Mouse (Mus musculus) liver, embryonic 14.5 days (tissue): ENCODE results near the gene Slc35c2. TPM values are rescaled to one million over a fixed set of nuclear protein-coding genes. Genes with fewer than 3 reads are reported as not detected.

Experiments used
- ATAC-seq: fragments of 200-750 bp; cut with Nextera tagmentation; 2 replicates; pipeline ENCODE4 v1.8.0; 2017; ENCODE audit warnings: moderate number of reproducible peaks, mild to moderate bottlenecking, moderate library complexity; ENCODE audit not compliant: insufficient read depth
- DNase-seq, 3 experiments: peaks; one replicate each; pipeline ENCODE4 v3.0.0-alpha.2; 2012 to 2013; ENCODE audit warnings: low read depth in 3 of 3, low spot score in 3 of 3
- H3K27ac ChIP-seq: fragments of 300-500 bp; sonication (generic); 2 replicates; pipeline ENCODE4 v1.5.1; 2014; ENCODE audit warnings: moderate library complexity, mild to moderate bottlenecking, control low read depth, inconsistent platforms
- H3K27me3 ChIP-seq: fragments of 300-500 bp; sonication (generic); 2 replicates; pipeline ENCODE4 v1.6.1; 2014; ENCODE audit warnings: mild to moderate bottlenecking, low read length, moderate library complexity; ENCODE audit not compliant: control insufficient read depth, insufficient read depth
- H3K36me3 ChIP-seq: fragments of 300-500 bp; sonication (generic); replicated peaks from 2 replicates; pipeline ENCODE4 v1.6.1; 2014; ENCODE audit warnings: low read depth; ENCODE audit not compliant: control insufficient read depth, insufficient read depth
- H3K4me1 ChIP-seq, 2 experiments: fragments of 200-500 bp in 1 of 2; fragments of 300-500 bp in 1 of 2; sonication (generic) in 1 of 2; replicated peaks; 2 replicates each; pipeline ENCODE4 v1.6.1; 2012 to 2014; ENCODE audit warnings: antibody characterized with exemption in 1 of 2, inconsistent platforms in 1 of 2, low read length in 1 of 2; ENCODE audit not compliant: control insufficient read depth in 2 of 2, insufficient read depth in 2 of 2
- H3K4me2 ChIP-seq: fragments of 300-500 bp; sonication (generic); 2 replicates; pipeline ENCODE4 v1.6.1; 2014; ENCODE audit warnings: low read depth, mild to moderate bottlenecking, control low read depth, moderate library complexity
- H3K4me3 ChIP-seq, 2 experiments: fragments of 200-500 bp in 1 of 2; fragments of 300-500 bp in 1 of 2; sonication (generic) in 1 of 2; 2 replicates each; pipeline ENCODE4 v1.5.1; 2012 to 2014; ENCODE audit warnings: low read depth in 2 of 2, low read length in 2 of 2, mild to moderate bottlenecking in 2 of 2, control low read depth in 1 of 2, inconsistent platforms in 1 of 2, moderate library complexity in 1 of 2; ENCODE audit not compliant: insufficient read depth in 1 of 2
- H3K9ac ChIP-seq: fragments of 300-500 bp; sonication (generic); replicated peaks from 2 replicates; pipeline ENCODE4 v1.6.1; 2014; ENCODE audit warnings: mild to moderate bottlenecking, control low read depth, moderate library complexity
- H3K9me3 ChIP-seq: fragments of 300-500 bp; sonication (generic); 2 replicates; pipeline ENCODE4 v1.6.1; 2016; ENCODE audit warnings: low read length, mixed read lengths; ENCODE audit not compliant: control insufficient read depth
- CTCF ChIP-seq: IDR thresholded peaks from 2 replicates; pipeline ENCODE4 v1.5.1; 2016; ENCODE audit warnings: antibody characterized with exemption, low read depth, control low read depth
- EP300 ChIP-seq: IDR thresholded peaks from 2 replicates; pipeline ENCODE4 v1.6.1; 2016; ENCODE audit warnings: antibody characterized with exemption, low read depth
- WGBS: fragments of 180-500 bp; shearing (Covaris S2); extraction: QIAGEN DNeasy Blood & Tissue Kit; methylation state at CpG from one replicate; pipeline ENCODE4 v1.1.7; 2014; ENCODE audit not compliant: insufficient replicate concordance; 5-methylcytosine and 5-hydroxymethylcytosine counted together
- polyA plus RNA-seq, 2 experiments: library from polyadenylated mRNA; depleted of rRNA in 1 of 2; stranded (reverse) in 1 of 2; unstranded in 1 of 2; fragments of >200 nt; fragmentation: Nextera tagmentation in 1 of 2; extraction: Ambion mirVana in 1 of 2; gene quantifications; 2 replicates each; pipeline versions ENCODE4 v1.2.1 to v1.2.3; 2012 to 2014

Slc35c2 gene
- polyA plus RNA-seq, 2 experiments, result 20.4 to 27.3 TPM

- Histone ChIP-seq H3K4me1 (peaks cover 16 to 44% of the 10 kb centered on the region in 2 experiments), H3K27ac (no peak overlapping the region), H3K9ac (no peak overlapping the region), H3K27me3 (no peaks in the 10 kb centered on the region), H3K4me3 (no peak overlapping the region), H3K4me2 (no peak overlapping the region), H3K9me3 (no peaks in the 10 kb centered on the region), H3K36me3 (no peaks in the 10 kb centered on the region)
- DNase-seq (no peak), ATAC-seq (no peak)
- no peak for TF ChIP-seq EP300
- TF ChIP-seq CTCF, result no peak
- WGBS, result 60% methylated on average over 22 of the region's 22 CpGs
These were observed 34.5 kb upstream of the Slc35c2 start for GRCm38 (mm10) chr2:165321981-165322735.

GRCm38 (mm10) chr2:165321381-165321888, 33.8 kb upstream of the Slc35c2 start:
- DNase-seq, result no peak
- no peak for ATAC-seq
- Histone ChIP-seq H3K27me3 (no peaks in the 10 kb centered on the region), H3K4me3 (no peak overlapping the region), H3K9ac (no peak overlapping the region), H3K4me1 (peaks cover 13 to 43% of the 10 kb centered on the region in 2 experiments), H3K27ac (no peak overlapping the region), H3K36me3 (no peaks in the 10 kb centered on the region), H3K9me3 (no peaks in the 10 kb centered on the region), H3K4me2 (peak overlapping the region; percentile 5; the same call in 1 of the 2 replicates)
- WGBS, result 46% methylated on average over 8 of the region's 8 CpGs
- no peak for TF ChIP-seq EP300
- peak; percentile 21; the same call in 1 of the 2 replicates for TF ChIP-seq CTCF

GRCm38 (mm10) chr2:165320531-165321150, 33.0 kb upstream of the Slc35c2 start:
- Histone ChIP-seq H3K9me3 (no peaks in the 10 kb centered on the region), H3K36me3 (no peaks in the 10 kb centered on the region), H3K4me3 (no peak overlapping the region), H3K27ac (no peak overlapping the region), H3K27me3 (no peaks in the 10 kb centered on the region), H3K9ac (no peak overlapping the region), H3K4me1 (peaks cover 11 to 43% of the 10 kb centered on the region in 2 experiments), H3K4me2 (peak overlapping the region; percentile 16; the same call in 1 of the 2 replicates)
- no peak for TF ChIP-seq CTCF
- TF ChIP-seq EP300, result no peak
- ATAC-seq, result no peak; the same call in 1 of the 2 replicates
- no peak for DNase-seq
- WGBS, result 30% methylated on average over 12 of the region's 12 CpGs

- Histone ChIP-seq H3K4me2 (no peak overlapping the region), H3K4me1 (peaks cover 6 to 38% of the 10 kb centered on the region in 2 experiments; a peak in 3 of 4 replicates), H3K27ac (no peak overlapping the region), H3K4me3 (no peak overlapping the region), H3K9ac (no peak overlapping the region), H3K27me3 (no peaks in the 10 kb centered on the region), H3K36me3 (no peaks in the 10 kb centered on the region; the same call in 1 of the 2 replicates), H3K9me3 (no peaks in the 10 kb centered on the region)
- no peak for TF ChIP-seq EP300
- TF ChIP-seq CTCF, result no peak
- DNase-seq, result no peak
- no peak for ATAC-seq
- 25% methylated on average over 4 of the region's 4 CpGs for WGBS
These were observed 31.8 kb upstream of the Slc35c2 start for GRCm38 (mm10) chr2:165319503-165319902.

GRCm38 (mm10) chr2:165318941-165319340, 31.3 kb upstream of the Slc35c2 start:
- WGBS, result 62% methylated on average over 7 of the region's 7 CpGs
- DNase-seq, result no peak
- no peak overlapping the region for H3K4me2 ChIP-seq

More at GRCm38 (mm10) chr2:165318941-165319340, 31.3 kb upstream of the Slc35c2 start:
- Histone ChIP-seq H3K9ac (no peak overlapping the region), H3K27me3 (no peaks in the 10 kb centered on the region), H3K36me3 (no peaks in the 10 kb centered on the region; the same call in none of the 2 replicates), H3K4me3 (no peak overlapping the region), H3K27ac (no peak overlapping the region), H3K4me1 (peaks cover 6 to 38% of the 10 kb centered on the region in 2 experiments; a peak in 3 of 4 replicates), H3K9me3 (no peaks in the 10 kb centered on the region)
- ATAC-seq, result no peak
- TF ChIP-seq CTCF, result no peak
- TF ChIP-seq EP300, result no peak
